In genomic region chr10:76736764-76737163, GRCm38 (mm10) we compare ENCODE assay signal across 23 mouse cellular contexts. TPM values are rescaled to one million over a fixed set of nuclear protein-coding genes. Genes with fewer than 3 reads are reported as not detected.
DNase-seq lines count a peak whose midpoint lies in the region; TF ChIP-seq lines count a peak whose summit lies in the region.
"Had no signal": no experiment of that assay in that cellular context is flagged by ENCODE, and none has a peak within 500 bp of the region (broad histone marks: within the 10 kb centered on the region; RNA-seq: fewer than 3 reads in every experiment).

No protein-coding gene starts in this region.

- no peak overlapping the region for H3K4me3 ChIP-seq in heart, embryonic 10.5 days
- no peak overlapping the region for H3K4me3 ChIP-seq in lung, adult 2 months (replicated peaks; ENCODE audit: extremely low read depth, low read depth, low read length)
- H3K4me3 ChIP-seq: embryonic facial prominence, embryonic 12.5 days; embryonic facial prominence, embryonic 15.5 days; gastrocnemius, adult 2 months; heart, adult 2 months; hindbrain, embryonic 10.5 days; hindbrain, embryonic 13.5 days had no signal

- H3K9me3 ChIP-seq in heart, embryonic 10.5 days = no peaks in the 10 kb centered on the region
- H3K9me3 ChIP-seq: embryonic facial prominence, embryonic 12.5 days; embryonic facial prominence, embryonic 15.5 days; G1E; hindbrain, embryonic 10.5 days; hindbrain, embryonic 13.5 days had no signal

- TF ChIP-seq CTCF in lung, adult 2 months (IDR thresholded peaks at IDR 0.05; ENCODE audit: insufficient read depth, low read length) = no peak

- peaks cover 26% of the 10 kb centered on the region for H3K4me1 ChIP-seq in heart, embryonic 10.5 days
- 0 out of 2 replicates have a peak, but pooled peaks cover 2% of the 10 kb centered on the region for H3K4me1 ChIP-seq in lung, adult 2 months (ENCODE audit: control insufficient read depth, insufficient read depth, low read length)

- H3K36me3 ChIP-seq in heart, embryonic 10.5 days = no peaks in the 10 kb centered on the region
- H3K36me3 ChIP-seq: embryonic facial prominence, embryonic 12.5 days; embryonic facial prominence, embryonic 15.5 days; G1E; hindbrain, embryonic 10.5 days; hindbrain, embryonic 13.5 days had no signal

- H3K27ac ChIP-seq in heart, embryonic 10.5 days = no peak overlapping the region
- H3K27ac ChIP-seq: embryonic facial prominence, embryonic 12.5 days; embryonic facial prominence, embryonic 15.5 days; gastrocnemius, adult 2 months; heart, adult 2 months; hindbrain, embryonic 10.5 days; hindbrain, embryonic 13.5 days had no signal

- 0 out of 2 replicates have a peak, but pooled peaks cover 5% of the 10 kb centered on the region for H3K27me3 ChIP-seq in heart, embryonic 10.5 days (ENCODE audit: insufficient read depth, poor library complexity, severe bottlenecking)
- H3K27me3 ChIP-seq: embryonic facial prominence, embryonic 12.5 days; embryonic facial prominence, embryonic 15.5 days; hindbrain, embryonic 13.5 days had no signal

- 62% methylated on average over 8 of the region's 8 CpGs for WGBS in heart, embryonic 10.5 days
- 62% methylated on average over 8 of the region's 8 CpGs for WGBS in lung, adult 2 months

- no peak for TF ChIP-seq POLR2A in lung, adult 2 months (IDR thresholded peaks at IDR 0.05; ENCODE audit: borderline replicate concordance, extremely low read depth, low read depth, low read length)

- DNase-seq in heart, embryonic 10.5 days (ENCODE audit: low spot score) = peak; percentile 50
- DNase-seq in heart, adult 18-20 months = no peak
- DNase-seq in right cerebral cortex, adult 18-20 months = peak; percentile 22
- no peak for DNase-seq in right cerebral cortex, adult 2 months (ENCODE audit: low spot score in 2 of 2)
- peak; percentile 4 for DNase-seq in thymus, postnatal 4 days
- DNase-seq in thymus, postnatal 36 days = no peak
- no peak for DNase-seq in lung, adult 2 months
- DNase-seq: adrenal gland, postnatal 10 days; adrenal gland, postnatal 36 days; B cell, adult 2 months; cerebellum, adult 11 months; cerebellum, adult 2 months; cerebellum, adult 9-11 months; forebrain, postnatal 0 days; gastrocnemius, adult 2 months; gastrocnemius, postnatal 14 days; heart, adult 2 months had no signal

RNA-seq across cellular contexts. Expression of gene Col6a1, which starts 10.8 kb away (rescaled TPM):
- polyA plus RNA-seq in heart, embryonic 10.5 days (2016; fragmentation: Nextera tagmentation; extraction: Ambion mirVana) = 17.1 and 18.2 TPM in 2 replicates
- 10 to 100 TPM; 35.5 to 35.8 TPM for total RNA-seq in heart, adult 18-20 months (2021)
- 203 and 218 TPM in 2 replicates for polyA plus RNA-seq in lung, adult 2 months (2012; rRNA removed)
- total RNA-seq: common myeloid progenitor, adult 5-6 weeks had no signal
- polyA plus RNA-seq: G1E had no signal

Comparison
In these comparisons a context has a peak if more than half of its experiments do, and no peak if none do; other contexts are left out.
1. DNase-seq: peak in heart, embryonic 10.5 days (single experiment), right cerebral cortex, adult 18-20 months (single experiment) and thymus, postnatal 4 days (single experiment); none in heart, adult 18-20 months (0 of 2), right cerebral cortex, adult 2 months (0 of 2), thymus, postnatal 36 days (0 of 2) and lung, adult 2 months (single experiment).
2. RNA of gene Col6a1, which starts 10.8 kb away (polyA plus RNA-seq): 203 to 218 TPM in lung, adult 2 months; 17.1 to 18.2 TPM in heart, embryonic 10.5 days; every median in the first group is over 10 times any median in the second.